Comparison of ENCODE assay signal across 8 mouse cellular contexts in the genomic region with DNA sequence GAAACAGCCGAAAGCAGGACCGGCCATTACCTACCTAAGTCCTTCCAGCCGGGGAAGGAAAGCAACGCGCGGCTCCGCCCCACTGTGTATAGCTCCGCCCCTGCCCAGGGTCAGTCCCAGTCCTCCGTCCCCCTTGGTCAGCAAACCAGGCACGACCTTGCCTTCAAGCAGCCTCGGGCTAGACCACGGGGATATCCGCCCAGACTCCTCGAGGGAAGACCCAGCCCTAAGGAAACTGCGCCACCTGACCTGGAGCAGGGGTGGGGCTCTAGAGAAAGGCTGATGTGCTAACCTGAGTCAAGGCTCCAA. TPM values are rescaled to one million over a fixed set of nuclear protein-coding genes. Genes with fewer than 3 reads are reported as not detected.
A peak's percentile ranks its signal among the peaks of the same experiment; 100 is the strongest.
DNase-seq lines count a peak whose midpoint lies in the region; ATAC-seq and TF ChIP-seq lines count a peak whose summit lies in the region.

No protein-coding gene starts in this region.

- no peak for TF ChIP-seq EP300 in heart, postnatal 0 days (IDR thresholded peaks at IDR 0.05; ENCODE audit: low read depth)
- no peak for TF ChIP-seq EP300 in stomach, postnatal 0 days (optimal IDR thresholded peaks at IDR 0.05)

- no peak for TF ChIP-seq CTCF in E14TG2a.4 (conservative IDR thresholded peaks at IDR 0.05; ENCODE audit: low read length)
- no peak for TF ChIP-seq CTCF in heart, postnatal 0 days (IDR thresholded peaks at IDR 0.05; ENCODE audit: low read depth)
- 0 out of 2 replicates have a peak, but pooled peaks have one; percentile 6 for TF ChIP-seq CTCF in stomach, postnatal 0 days (IDR thresholded peaks at IDR 0.05; ENCODE audit: low read depth)

- peaks cover 35% of the 10 kb centered on the region for H3K36me3 ChIP-seq in E14TG2a.4 (ENCODE audit: insufficient read depth, low read length)
- H3K36me3 ChIP-seq in embryonic facial prominence, embryonic 13.5 days, result peaks cover 2% of the 10 kb centered on the region; the same call in 1 of the 2 replicates
- no peaks in the 10 kb centered on the region for H3K36me3 ChIP-seq in heart, postnatal 0 days (replicated peaks; ENCODE audit: control insufficient read depth, insufficient read depth, low read length)
- H3K36me3 ChIP-seq in stomach, postnatal 0 days (ENCODE audit: control insufficient read depth, insufficient read depth, low read length), result no peaks in the 10 kb centered on the region

- peaks cover 100% of the 10 kb centered on the region for H3K4me1 ChIP-seq in E14TG2a.4 (replicated peaks; ENCODE audit: low read depth, low read length)
- H3K4me1 ChIP-seq in embryonic facial prominence, embryonic 13.5 days, result peaks cover 98% of the 10 kb centered on the region
- H3K4me1 ChIP-seq in heart, postnatal 0 days (ENCODE audit: control insufficient read depth, insufficient read depth), result peaks cover 89% of the 10 kb centered on the region
- peaks cover 41% of the 10 kb centered on the region for H3K4me1 ChIP-seq in stomach, postnatal 0 days (replicated peaks; ENCODE audit: control insufficient read depth, insufficient read depth)

- H3K9me3 ChIP-seq in E14TG2a.4 (ENCODE audit: low read length), result no peaks in the 10 kb centered on the region
- H3K9me3 ChIP-seq in embryonic facial prominence, embryonic 13.5 days, result no peaks in the 10 kb centered on the region
- no peaks in the 10 kb centered on the region for H3K9me3 ChIP-seq in heart, postnatal 0 days (replicated peaks; ENCODE audit: control insufficient read depth, low read length)
- no peaks in the 10 kb centered on the region for H3K9me3 ChIP-seq in stomach, postnatal 0 days (ENCODE audit: control insufficient read depth, low read length)

- ATAC-seq in embryonic facial prominence, embryonic 13.5 days (ENCODE audit: insufficient number of reproducible peaks, insufficient read depth, low FRiP score, low TSS enrichment, low read depth), result no peak; the same call in 1 of the 2 replicates
- ATAC-seq in heart, postnatal 0 days (ENCODE audit: insufficient read depth, low read depth), result no peak
- ATAC-seq in stomach, postnatal 0 days (ENCODE audit: low FRiP score, low TSS enrichment), result peak; percentile 72

- H3K27me3 ChIP-seq in E14TG2a.4 (ENCODE audit: insufficient read depth, low read length), result peaks cover 24% of the 10 kb centered on the region
- no peaks in the 10 kb centered on the region for H3K27me3 ChIP-seq in embryonic facial prominence, embryonic 13.5 days
- no peaks in the 10 kb centered on the region for H3K27me3 ChIP-seq in heart, postnatal 0 days (ENCODE audit: control insufficient read depth, insufficient read depth, low read length)
- H3K27me3 ChIP-seq in stomach, postnatal 0 days (ENCODE audit: control insufficient read depth, insufficient read depth, low read length), result no peaks in the 10 kb centered on the region

- peak overlapping the region; percentile 55; the same call in 1 of the 2 replicates for H3K27ac ChIP-seq in embryonic facial prominence, embryonic 13.5 days
- 0 out of 2 replicates have a peak overlapping the region, but pooled peaks have one; percentile 65 for H3K27ac ChIP-seq in heart, postnatal 0 days (ENCODE audit: low read depth)
- H3K27ac ChIP-seq in stomach, postnatal 0 days (replicated peaks), result peak overlapping the region; percentile 95

- DNase-seq in adrenal gland, adult 2 months, result peak; percentile 81
- no peak for DNase-seq in heart, postnatal 0 days (ENCODE audit: low spot score)
- peak; percentile 89 for DNase-seq in kidney, postnatal 14 days
- peak; percentile 83 to 86 for DNase-seq in lung, postnatal 4 days
- DNase-seq in stomach, postnatal 0 days (ENCODE audit: low spot score), result peak; percentile 88
- DNase-seq in thymus, adult 18-20 months, result no peak

- H3K9ac ChIP-seq in embryonic facial prominence, embryonic 13.5 days, result peak overlapping the region; percentile 73
- peak overlapping the region; percentile 64 for H3K9ac ChIP-seq in heart, postnatal 0 days (replicated peaks; ENCODE audit: low read depth, low read length)
- peak overlapping the region; percentile 71 for H3K9ac ChIP-seq in stomach, postnatal 0 days (ENCODE audit: low read length)

- WGBS in embryonic facial prominence, embryonic 13.5 days, result 2% methylated on average over 15 of the region's 15 CpGs
- WGBS in heart, postnatal 0 days, result 4% methylated on average over 15 of the region's 15 CpGs
- WGBS in stomach, postnatal 0 days, result 4% methylated on average over 8 of the region's 15 CpGs

- peak overlapping the region; percentile 99 for H3K4me2 ChIP-seq in embryonic facial prominence, embryonic 13.5 days
- peak overlapping the region; percentile 93 for H3K4me2 ChIP-seq in heart, postnatal 0 days (ENCODE audit: low read depth, low read length)
- H3K4me2 ChIP-seq in stomach, postnatal 0 days (replicated peaks; ENCODE audit: low read depth), result peak overlapping the region; percentile 100

- peak overlapping the region; percentile 81 for H3K4me3 ChIP-seq in E14TG2a.4 (replicated peaks; ENCODE audit: low read length)
- H3K4me3 ChIP-seq in embryonic facial prominence, embryonic 13.5 days, result peak overlapping the region; percentile 55
- H3K4me3 ChIP-seq in heart, postnatal 0 days (ENCODE audit: low read depth, low read length), result peak overlapping the region; percentile 62
- H3K4me3 ChIP-seq in stomach, postnatal 0 days (ENCODE audit: low read depth, low read length), result peak overlapping the region; percentile 57

RNA-seq across cellular contexts. Expression of a gene that starts 6.7 kb away (rescaled TPM):
- total RNA-seq in adrenal gland, adult 2 months (2021), result 100 to 1,000 TPM in 1 of 2 experiments, 10 to 100 TPM in 1; 94.8 to 118 TPM
- polyA plus RNA-seq in adrenal gland, adult 2 months (2012; rRNA removed), result 168 and 182 TPM in 2 replicates
- polyA plus RNA-seq in embryonic facial prominence, embryonic 13.5 days (2015; fragmentation: Nextera tagmentation; extraction: Ambion mirVana), result 130 and 157 TPM in 2 replicates
- total RNA-seq in heart, postnatal 0 days (2014; rRNA removed; ENCODE audit: low replicate concordance), result 153 and 199 TPM in 2 replicates
- polyA plus RNA-seq in heart, postnatal 0 days (2015; fragmentation: Nextera tagmentation; extraction: Ambion mirVana), result 51.6 and 54.5 TPM in 2 replicates
- 75.2 and 85.9 TPM in 2 replicates for polyA plus RNA-seq in stomach, postnatal 0 days (2015; fragmentation: Nextera tagmentation; extraction: Ambion mirVana)

RNA-seq across cellular contexts. Expression of a gene that starts 22.4 kb away (rescaled TPM):
- total RNA-seq in adrenal gland, adult 2 months (2021), result 1 to 10 TPM; 5.2 to 5.7 TPM
- 24.0 and 24.9 TPM in 2 replicates for polyA plus RNA-seq in adrenal gland, adult 2 months (2012; rRNA removed)
- polyA plus RNA-seq in embryonic facial prominence, embryonic 13.5 days (2015; fragmentation: Nextera tagmentation; extraction: Ambion mirVana), result 21.3 TPM in 2 replicates
- total RNA-seq in heart, postnatal 0 days (2014; rRNA removed; ENCODE audit: low replicate concordance), result 15.2 and 19.2 TPM in 2 replicates
- 14.5 and 14.8 TPM in 2 replicates for polyA plus RNA-seq in heart, postnatal 0 days (2015; fragmentation: Nextera tagmentation; extraction: Ambion mirVana)
- polyA plus RNA-seq in stomach, postnatal 0 days (2015; fragmentation: Nextera tagmentation; extraction: Ambion mirVana), result 4.1 and 5.3 TPM in 2 replicates

RNA-seq across cellular contexts. Expression of a gene that starts 24.4 kb away (rescaled TPM):
- total RNA-seq in adrenal gland, adult 2 months (2021), result 1 to 10 TPM; 2.5 to 3.6 TPM
- polyA plus RNA-seq in adrenal gland, adult 2 months (2012; rRNA removed), result 4.1 and 4.4 TPM in 2 replicates
- 13.3 and 13.5 TPM in 2 replicates for polyA plus RNA-seq in embryonic facial prominence, embryonic 13.5 days (2015; fragmentation: Nextera tagmentation; extraction: Ambion mirVana)
- 1.0 and 4.9 TPM in 2 replicates for total RNA-seq in heart, postnatal 0 days (2014; rRNA removed; ENCODE audit: low replicate concordance)
- 2.5 and 2.6 TPM in 2 replicates for polyA plus RNA-seq in heart, postnatal 0 days (2015; fragmentation: Nextera tagmentation; extraction: Ambion mirVana)
- 1.8 and 2.1 TPM in 2 replicates for polyA plus RNA-seq in stomach, postnatal 0 days (2015; fragmentation: Nextera tagmentation; extraction: Ambion mirVana)

RNA-seq across cellular contexts. Expression of a gene that starts 33.4 kb away (rescaled TPM):
- 10 to 100 TPM in 1 of 2 experiments, 1 to 10 TPM in 1; 6.7 to 10.2 TPM for total RNA-seq in adrenal gland, adult 2 months (2021)
- polyA plus RNA-seq in adrenal gland, adult 2 months (2012; rRNA removed), result 5.9 and 9.1 TPM in 2 replicates
- polyA plus RNA-seq in embryonic facial prominence, embryonic 13.5 days (2015; fragmentation: Nextera tagmentation; extraction: Ambion mirVana), result 4.6 and 4.7 TPM in 2 replicates
- 7.1 and 55.2 TPM in 2 replicates for total RNA-seq in heart, postnatal 0 days (2014; rRNA removed; ENCODE audit: low replicate concordance)
- polyA plus RNA-seq in heart, postnatal 0 days (2015; fragmentation: Nextera tagmentation; extraction: Ambion mirVana), result 18.6 and 18.9 TPM in 2 replicates
- 3.1 and 3.2 TPM in 2 replicates for polyA plus RNA-seq in stomach, postnatal 0 days (2015; fragmentation: Nextera tagmentation; extraction: Ambion mirVana)

RNA-seq across cellular contexts. Expression of a gene that starts 37.5 kb away (rescaled TPM):
- total RNA-seq in adrenal gland, adult 2 months (2021), result 10 to 100 TPM; 38.6 to 54.4 TPM
- polyA plus RNA-seq in adrenal gland, adult 2 months (2012; rRNA removed), result 565 and 749 TPM in 2 replicates
- polyA plus RNA-seq in embryonic facial prominence, embryonic 13.5 days (2015; fragmentation: Nextera tagmentation; extraction: Ambion mirVana), result 40.0 and 41.7 TPM in 2 replicates
- 65.1 and 98.4 TPM in 2 replicates for total RNA-seq in heart, postnatal 0 days (2014; rRNA removed; ENCODE audit: low replicate concordance)
- 27.4 and 27.7 TPM in 2 replicates for polyA plus RNA-seq in heart, postnatal 0 days (2015; fragmentation: Nextera tagmentation; extraction: Ambion mirVana)
- polyA plus RNA-seq in stomach, postnatal 0 days (2015; fragmentation: Nextera tagmentation; extraction: Ambion mirVana), result 16.2 and 17.2 TPM in 2 replicates

Comparison
In these comparisons a context has a peak if more than half of its experiments do, and no peak if none do; other contexts are left out.
1. DNase-seq: peak in adrenal gland, adult 2 months (single experiment), kidney, postnatal 14 days (single experiment), lung, postnatal 4 days (2 of 2) and stomach, postnatal 0 days (single experiment); none in heart, postnatal 0 days (single experiment) and thymus, adult 18-20 months (0 of 2).
2. Peak in every context shown above with its lines, with median percentiles within 50 percentile points of each other: H3K4me3 ChIP-seq, H3K27ac ChIP-seq, H3K4me2 ChIP-seq and H3K9ac ChIP-seq.